Mouse (Mus musculus) megakaryocyte, embryonic 14.5 days (primary cell): ENCODE measurements around the gene Stk24. TPM values are rescaled to one million over a fixed set of nuclear protein-coding genes. Genes with fewer than 3 reads are reported as not detected.

Source experiments
- H3K27me3 ChIP-seq: replicated peaks from 2 replicates; pipeline ENCODE3; 2012; ENCODE audit warnings: inconsistent platforms
- H3K36me3 ChIP-seq: replicated peaks from 2 replicates; pipeline ENCODE3; 2012; ENCODE audit warnings: low read length, inconsistent platforms, mixed read lengths
- H3K4me1 ChIP-seq: 2 replicates; pipeline ENCODE4 v1.6.1; 2012; ENCODE audit warnings: inconsistent platforms
- H3K4me3 ChIP-seq: replicated peaks from 2 replicates; pipeline ENCODE3; 2012; ENCODE audit warnings: moderate library complexity, mild to moderate bottlenecking, inconsistent platforms
- H3K9me3 ChIP-seq: 2 replicates; pipeline ENCODE4 v1.6.1; 2012; ENCODE audit warnings: inconsistent platforms
- FLI1 ChIP-seq: IDR thresholded peaks from 2 replicates; pipeline ENCODE4 v1.6.1; 2012; ENCODE audit warnings: low read length, inconsistent platforms, mixed read lengths
- GATA1 ChIP-seq: IDR thresholded peaks from 3 replicates; pipeline ENCODE4 v1.6.1; 2012; ENCODE audit warnings: mixed read lengths, low read length, inconsistent platforms, borderline replicate concordance
- polyA plus RNA-seq: library from polyadenylated mRNA; stranded (reverse); fragments of >175 nt; gene quantifications from 2 replicates; pipeline ENCODE4 v1.2.3, GENCODE M21; 2012; ENCODE audit warnings: low replicate concordance; ENCODE audit not compliant: insufficient read depth

The Stk24 gene
- polyA plus RNA-seq, 1 experiment: 37.4 TPM

DNA sequence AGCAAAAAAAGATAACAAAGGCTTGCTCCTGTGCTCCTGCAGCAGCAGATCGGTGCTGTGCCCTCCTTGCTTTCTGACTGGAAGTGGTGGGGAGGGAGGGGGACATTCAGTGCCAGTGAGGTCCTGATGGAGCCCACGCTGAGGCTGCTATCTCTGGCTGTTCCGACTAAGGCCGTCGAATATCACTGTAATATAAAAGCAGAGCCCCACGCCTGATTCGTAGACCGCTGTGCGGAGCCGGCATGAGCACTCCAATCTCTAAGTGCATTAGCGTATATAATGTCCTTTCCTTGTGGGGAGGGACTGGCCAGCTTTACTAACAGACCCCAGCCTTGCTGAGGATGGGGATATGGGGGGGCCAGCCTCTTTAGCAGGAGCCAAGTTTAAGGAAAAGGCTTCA, 120.5 kb downstream of the Stk24 start:
- no peaks in the 10 kb centered on the region for H3K36me3 ChIP-seq
- H3K4me1 ChIP-seq: peaks cover 21% of the 10 kb centered on the region
- H3K27me3 ChIP-seq: peaks cover 27% of the 10 kb centered on the region
- no peaks in the 10 kb centered on the region for H3K9me3 ChIP-seq
- TF ChIP-seq FLI1: no peak
- TF ChIP-seq GATA1: no peak
- no peak overlapping the region for H3K4me3 ChIP-seq

DNA sequence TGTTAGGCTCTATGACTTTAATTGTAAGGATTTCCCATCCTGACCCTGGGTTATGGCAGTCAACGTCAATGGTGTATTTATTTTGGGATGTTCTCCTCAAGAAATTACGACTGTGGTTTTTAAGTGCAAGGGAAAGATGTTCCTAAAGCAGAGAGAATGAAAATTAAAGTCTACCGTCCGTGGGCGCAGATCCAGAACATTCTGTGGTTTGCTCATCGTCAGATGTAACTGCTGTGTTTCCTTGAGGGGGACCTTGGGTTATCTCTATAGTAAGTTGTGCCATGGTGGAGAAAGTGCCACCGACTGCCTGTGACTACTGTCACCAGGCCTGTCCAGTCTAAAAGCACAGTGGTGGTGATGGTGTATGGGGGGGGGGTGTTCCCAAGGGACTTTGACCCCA, 122.9 kb downstream of the Stk24 start:
- Histone ChIP-seq H3K9me3 (no peaks in the 10 kb centered on the region), H3K36me3 (no peaks in the 10 kb centered on the region), H3K27me3 (peaks cover 32% of the 10 kb centered on the region), H3K4me3 (no peak overlapping the region), H3K4me1 (peaks cover 6% of the 10 kb centered on the region; the same call in 1 of the 2 replicates)
- no peak for TF ChIP-seq GATA1
- TF ChIP-seq FLI1: no peak

DNA sequence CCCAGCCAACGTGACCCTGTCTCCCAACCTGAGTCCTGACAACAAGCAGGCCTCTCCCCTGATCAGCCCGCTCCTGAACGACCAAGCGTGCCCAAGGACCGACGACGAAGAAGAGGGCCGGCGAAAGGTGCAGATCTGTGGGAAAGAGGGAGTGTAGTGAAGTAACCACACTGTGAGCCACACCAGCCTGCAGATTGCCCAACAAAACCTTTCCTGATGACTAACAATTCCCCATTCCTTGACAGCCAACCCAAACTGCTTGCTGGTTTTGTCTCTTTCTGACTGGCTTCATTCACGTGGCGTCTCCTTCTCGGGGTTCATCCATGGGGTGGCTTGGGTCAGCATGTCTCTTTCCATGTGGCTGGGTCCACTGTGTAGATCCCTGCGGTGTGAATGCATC, 124.3 kb downstream of the Stk24 start:
- no peaks in the 10 kb centered on the region for H3K9me3 ChIP-seq
- H3K36me3 ChIP-seq: no peaks in the 10 kb centered on the region
- peaks cover 6% of the 10 kb centered on the region; the same call in 1 of the 2 replicates for H3K4me1 ChIP-seq
- H3K27me3 ChIP-seq: peaks cover 33% of the 10 kb centered on the region
- no peak overlapping the region for H3K4me3 ChIP-seq
- TF ChIP-seq FLI1: no peak
- TF ChIP-seq GATA1: no peak

DNA sequence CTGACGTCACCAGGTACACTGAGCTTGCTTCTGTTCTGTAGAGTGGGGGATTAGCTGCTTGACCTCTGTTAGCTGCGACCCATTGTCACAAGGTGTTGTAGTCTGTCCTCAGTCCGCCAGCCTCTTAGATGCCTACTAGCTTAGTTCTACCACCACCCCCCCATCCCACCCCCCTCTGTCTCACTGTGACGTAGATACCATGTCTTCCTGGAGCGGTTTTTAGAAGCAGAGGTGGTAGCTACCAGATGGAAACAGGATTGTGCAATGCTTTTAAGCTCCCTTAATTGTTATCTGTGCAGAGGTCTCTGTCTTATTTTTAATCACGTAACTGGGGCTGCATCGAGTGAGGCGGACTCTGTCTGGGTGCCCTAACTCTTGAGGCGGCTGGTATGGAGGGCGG, 124.9 kb downstream of the Stk24 start:
- Histone ChIP-seq H3K36me3 (no peaks in the 10 kb centered on the region), H3K27me3 (peaks cover 34% of the 10 kb centered on the region), H3K4me3 (no peak overlapping the region), H3K9me3 (no peaks in the 10 kb centered on the region), H3K4me1 (peaks cover 6% of the 10 kb centered on the region; the same call in 1 of the 2 replicates)
- no peak for TF ChIP-seq FLI1
- no peak for TF ChIP-seq GATA1

DNA sequence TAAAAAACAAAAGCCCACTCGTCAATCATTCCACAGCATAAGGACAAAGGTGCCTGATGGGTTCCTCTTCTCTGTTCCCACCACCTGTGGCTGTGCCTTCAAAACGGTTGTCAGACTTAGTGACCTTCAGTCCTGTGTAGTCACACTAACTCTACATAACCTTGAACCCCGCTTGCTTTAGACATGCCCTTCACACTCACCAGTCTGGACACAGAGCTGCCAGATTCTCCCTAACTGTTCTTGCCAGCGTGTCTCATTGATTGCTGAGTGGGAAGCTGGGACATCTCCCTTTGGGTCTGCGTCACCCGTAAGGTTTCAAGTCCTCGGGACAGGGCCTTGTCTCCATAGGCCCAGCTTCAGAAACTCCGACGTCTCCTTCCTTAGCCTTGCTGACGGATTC, 127.3 kb downstream of the Stk24 start:
- Histone ChIP-seq H3K4me3 (no peak overlapping the region), H3K27me3 (peaks cover 41% of the 10 kb centered on the region), H3K4me1 (peaks cover 6% of the 10 kb centered on the region; the same call in 1 of the 2 replicates), H3K9me3 (no peaks in the 10 kb centered on the region), H3K36me3 (no peaks in the 10 kb centered on the region)
- TF ChIP-seq FLI1 (no peak), GATA1 (no peak)

DNA sequence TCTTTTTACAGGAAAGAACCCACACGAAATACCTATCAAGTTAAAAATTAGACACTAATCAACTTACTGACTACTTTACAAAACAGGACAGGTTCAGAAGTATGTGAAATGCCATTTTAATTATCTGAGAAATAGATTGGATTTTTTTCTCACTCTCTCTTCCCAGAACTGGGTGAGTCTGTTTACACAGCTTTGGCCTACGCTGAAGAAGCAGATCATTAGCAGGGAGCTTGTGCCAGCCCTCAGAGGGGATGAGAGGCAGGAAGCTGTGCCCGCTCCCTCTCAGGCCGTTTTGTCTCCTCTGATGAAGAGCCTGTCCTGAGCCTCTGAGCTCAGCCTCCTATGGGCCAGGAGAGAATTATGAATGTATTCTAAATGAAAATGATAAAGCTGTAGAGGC, 128.1 kb downstream of the Stk24 start:
- TF ChIP-seq GATA1: no peak
- TF ChIP-seq FLI1: no peak
- Histone ChIP-seq H3K36me3 (no peaks in the 10 kb centered on the region), H3K4me3 (no peak overlapping the region), H3K27me3 (peaks cover 39% of the 10 kb centered on the region), H3K4me1 (0 out of 2 replicates have a peak, but pooled peaks cover 3% of the 10 kb centered on the region), H3K9me3 (no peaks in the 10 kb centered on the region)

DNA sequence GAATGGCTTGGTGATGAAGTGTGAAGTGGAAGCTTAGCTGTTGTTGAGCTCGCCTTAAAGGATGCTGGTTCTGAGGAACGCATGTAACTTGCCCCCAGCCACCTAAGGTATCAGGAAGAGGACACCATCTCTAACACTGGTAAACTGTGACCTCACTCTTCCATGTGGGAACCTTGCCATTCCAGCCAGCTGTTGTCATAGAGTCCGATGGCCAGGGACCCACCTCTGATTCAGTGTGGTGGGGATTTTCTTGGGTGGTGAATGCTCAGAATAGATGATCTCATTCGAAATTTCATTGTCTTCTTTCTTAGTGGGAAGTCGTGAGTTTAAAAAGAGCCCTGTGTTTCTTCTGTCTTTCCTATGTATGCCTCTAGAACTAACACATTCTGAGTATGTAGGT, 128.7 kb downstream of the Stk24 start:
- no peak overlapping the region for H3K4me3 ChIP-seq
- no peaks in the 10 kb centered on the region for H3K9me3 ChIP-seq
- peaks cover 39% of the 10 kb centered on the region for H3K27me3 ChIP-seq
- H3K36me3 ChIP-seq: no peaks in the 10 kb centered on the region
- TF ChIP-seq FLI1 (no peak), GATA1 (no peak)
- no peaks in the 10 kb centered on the region for H3K4me1 ChIP-seq

DNA sequence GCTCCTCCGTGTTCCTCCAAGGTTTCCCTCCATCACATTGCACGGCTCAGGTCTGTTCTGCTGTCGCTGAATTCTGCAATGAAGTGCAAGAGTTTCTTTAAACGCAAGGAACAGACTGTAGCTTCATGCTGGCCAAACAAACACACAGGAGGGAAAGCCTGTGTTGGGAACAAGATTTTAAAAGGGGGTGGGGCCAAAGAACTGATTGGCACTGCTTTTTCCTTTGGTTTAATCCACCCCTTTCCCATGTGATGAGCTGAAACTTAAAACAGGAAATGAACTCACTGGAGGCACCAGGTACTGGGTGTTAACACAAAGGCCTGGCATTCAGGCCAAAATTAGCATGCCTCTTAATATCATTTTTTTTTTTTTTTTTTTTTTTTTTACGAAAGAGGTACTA, 131.5 kb downstream of the Stk24 start:
- H3K4me3 ChIP-seq: no peak overlapping the region
- H3K9me3 ChIP-seq: peaks cover 4% of the 10 kb centered on the region
- no peak for TF ChIP-seq GATA1
- TF ChIP-seq FLI1: no peak
- H3K4me1 ChIP-seq: no peaks in the 10 kb centered on the region
- no peaks in the 10 kb centered on the region for H3K36me3 ChIP-seq
- peaks cover 23% of the 10 kb centered on the region for H3K27me3 ChIP-seq

DNA sequence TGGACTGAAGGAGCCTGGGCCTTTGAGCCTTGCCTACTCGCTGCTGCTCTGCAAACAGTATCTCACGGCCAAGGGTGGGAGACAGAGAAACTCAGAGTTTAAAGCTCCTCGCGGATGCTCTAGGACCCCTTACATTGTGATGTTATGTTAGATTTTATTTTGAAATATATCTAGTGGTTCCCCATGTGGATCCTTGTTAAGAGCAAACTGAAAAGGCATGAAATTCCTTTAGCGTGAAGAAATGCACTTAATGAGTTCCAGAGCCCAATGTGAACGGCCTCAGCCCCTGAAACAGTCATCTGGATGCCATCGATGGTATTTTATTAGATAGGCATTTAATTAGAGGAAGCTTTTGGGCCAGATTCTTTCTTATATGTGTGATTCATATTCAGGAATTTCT, 132.5 kb downstream of the Stk24 start:
- Histone ChIP-seq H3K27me3 (peaks cover 19% of the 10 kb centered on the region), H3K4me3 (no peak overlapping the region), H3K4me1 (no peaks in the 10 kb centered on the region), H3K9me3 (peaks cover 4% of the 10 kb centered on the region), H3K36me3 (no peaks in the 10 kb centered on the region)
- TF ChIP-seq GATA1 (no peak), FLI1 (no peak)

DNA sequence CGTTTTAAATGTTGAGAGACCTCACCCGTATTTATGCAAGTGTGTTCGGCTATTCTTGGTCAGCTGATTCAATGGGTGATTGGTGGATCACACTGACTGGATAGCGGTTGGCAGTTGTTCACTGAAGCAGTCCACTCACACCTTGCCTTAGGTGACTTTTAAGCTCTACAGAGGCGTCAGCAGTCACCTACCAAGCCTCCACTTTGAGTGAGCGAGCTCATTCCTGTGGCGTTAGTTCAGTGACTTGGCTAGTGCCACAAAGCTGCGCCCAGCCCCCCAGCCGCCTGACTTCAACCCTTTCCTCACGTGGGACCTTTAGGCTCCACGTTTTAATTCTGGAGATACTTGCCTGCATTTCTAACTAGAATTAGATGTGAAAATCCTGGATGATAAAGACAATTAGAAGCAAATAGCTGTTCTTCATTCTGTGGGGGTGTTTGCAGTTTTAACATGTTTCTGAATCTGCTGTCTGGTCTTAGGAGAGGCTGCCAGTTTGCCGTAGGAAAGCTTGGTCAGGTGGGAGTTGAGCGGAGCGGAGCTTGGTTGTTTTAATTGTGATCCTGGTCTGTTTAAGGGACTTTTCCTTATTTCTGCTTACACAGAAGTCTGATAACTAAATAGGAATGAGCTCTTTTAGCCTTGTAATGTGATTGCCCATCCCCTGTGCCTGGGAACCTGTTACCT, 133.6 kb downstream of the Stk24 start:
- peaks cover 4% of the 10 kb centered on the region for H3K9me3 ChIP-seq
- no peak for TF ChIP-seq GATA1
- no peak overlapping the region for H3K4me3 ChIP-seq
- H3K4me1 ChIP-seq: no peaks in the 10 kb centered on the region
- peaks cover 19% of the 10 kb centered on the region for H3K27me3 ChIP-seq
- H3K36me3 ChIP-seq: no peaks in the 10 kb centered on the region
